Mouse (Mus musculus) MEL (cell line): ENCODE measurements around the gene Qprt. TPM values are rescaled to one million over a fixed set of nuclear protein-coding genes. Genes with fewer than 3 reads are reported as not detected.
A peak's percentile ranks its signal among the peaks of the same experiment; 100 is the strongest.

ENCODE experiments used
- DNase-seq: peaks from one replicate; pipeline ENCODE4 v3.0.0; 2011; ENCODE audit warnings: low read depth, low spot score
- H3K27ac ChIP-seq: 2 replicates; pipeline ENCODE4 v1.5.1; 2012; ENCODE audit warnings: low read depth, mild to moderate bottlenecking, control low read depth, low read length, moderate library complexity; ENCODE audit not compliant: control insufficient read depth
- H3K27me3 ChIP-seq, 2 experiments: fragments of 150-350 bp in 1 of 2; sonication (generic) in 1 of 2; 2 replicates each; pipeline ENCODE4 v1.6.1; 2012; ENCODE audit warnings: low read length in 2 of 2, mild to moderate bottlenecking in 2 of 2, improper control_type of control experiment in 1 of 2, moderate library complexity in 1 of 2; ENCODE audit not compliant: insufficient read depth in 2 of 2, control insufficient read depth in 1 of 2
- H3K36me3 ChIP-seq, 2 experiments: 2 replicates each; pipeline ENCODE4 v1.6.1; 2012 to 2014; ENCODE audit warnings: low read length in 2 of 2, improper control_type of control experiment in 1 of 2, inconsistent platforms in 1 of 2, mild to moderate bottlenecking in 1 of 2; ENCODE audit not compliant: insufficient read depth in 2 of 2, control insufficient read depth in 1 of 2
- H3K4me1 ChIP-seq, 2 experiments: fragments of 150-350 bp in 1 of 2; sonication (generic) in 1 of 2; 2 replicates each; pipeline ENCODE4 v1.6.1; 2012; ENCODE audit warnings: low read length in 2 of 2, improper control_type of control experiment in 1 of 2, mild to moderate bottlenecking in 1 of 2; ENCODE audit not compliant: insufficient read depth in 2 of 2, control insufficient read depth in 1 of 2
- H3K4me3 ChIP-seq, 2 experiments: fragments of 150-350 bp in 1 of 2; sonication (generic) in 1 of 2; 2 replicates each; pipeline ENCODE4 v1.5.1; 2012; ENCODE audit warnings: low read depth in 2 of 2, low read length in 2 of 2, mild to moderate bottlenecking in 2 of 2, moderate library complexity in 2 of 2, control low read depth in 1 of 2, improper control_type of control experiment in 1 of 2; ENCODE audit not compliant: control insufficient read depth in 1 of 2, insufficient read depth in 1 of 2
- H3K79me2 ChIP-seq: 2 replicates; pipeline ENCODE4 v1.6.1; 2012; ENCODE audit warnings: mild to moderate bottlenecking, low read length, moderate library complexity; ENCODE audit not compliant: control insufficient read depth, poor library complexity, insufficient read depth
- H3K9ac ChIP-seq: 2 replicates; pipeline ENCODE4 v1.6.1; 2012; ENCODE audit warnings: low read depth, mild to moderate bottlenecking, control low read depth, low read length, moderate library complexity; ENCODE audit not compliant: control insufficient read depth, poor library complexity, severe bottlenecking
- H3K9me3 ChIP-seq: fragments of 150-350 bp; sonication (generic); replicated peaks from 2 replicates; pipeline ENCODE4 v1.6.1; 2012; ENCODE audit warnings: mild to moderate bottlenecking, low read length, improper control_type of control experiment, moderate library complexity; ENCODE audit not compliant: insufficient read depth
- CTCF ChIP-seq, 3 experiments: IDR thresholded peaks in 2 of 3; conservative IDR thresholded peaks in 1 of 3; 2 replicates each; pipeline ENCODE4 v1.5.1; 2011 to 2012; ENCODE audit warnings: low read length in 3 of 3, low read depth in 2 of 3, mild to moderate bottlenecking in 2 of 3, improper control_type of control experiment in 1 of 3, inconsistent platforms in 1 of 3, mixed read lengths in 1 of 3, moderate library complexity in 1 of 3; ENCODE audit not compliant: control insufficient read depth in 1 of 3, insufficient read depth in 1 of 3, poor library complexity in 1 of 3, severe bottlenecking in 1 of 3
- ETS1 ChIP-seq: IDR thresholded peaks from 2 replicates; pipeline ENCODE4 v1.6.1; 2012; ENCODE audit warnings: low read depth, mild to moderate bottlenecking, inconsistent platforms, low read length, improper control_type of control experiment, moderate library complexity
- HCFC1 ChIP-seq: IDR thresholded peaks from 2 replicates; pipeline ENCODE4 v1.6.1; 2012; ENCODE audit warnings: low read depth, mild to moderate bottlenecking, inconsistent platforms, low read length, improper control_type of control experiment, moderate library complexity
- JUND ChIP-seq: IDR thresholded peaks from 2 replicates; pipeline ENCODE4 v1.6.1; 2011; ENCODE audit warnings: low read depth, mild to moderate bottlenecking, improper control_type of control experiment, low read length
- MAZ ChIP-seq: IDR thresholded peaks from 2 replicates; pipeline ENCODE4 v1.6.1; 2012; ENCODE audit warnings: low read depth, mild to moderate bottlenecking, inconsistent platforms, low read length, improper control_type of control experiment
- MYB ChIP-seq: IDR thresholded peaks from 2 replicates; pipeline ENCODE4 v1.6.1; 2011; ENCODE audit warnings: mild to moderate bottlenecking, low read depth, low read length, improper control_type of control experiment
- MYC ChIP-seq: IDR thresholded peaks from 2 replicates; pipeline ENCODE4 v1.6.1; 2011; ENCODE audit warnings: low read depth, mild to moderate bottlenecking, low read length, improper control_type of control experiment, moderate library complexity
- NELFE ChIP-seq: IDR thresholded peaks from 2 replicates; pipeline ENCODE4 v1.6.1; 2011; ENCODE audit warnings: low read depth, low read length, improper control_type of control experiment
- POLR2A ChIP-seq, 2 experiments: IDR thresholded peaks; 2 replicates each; pipeline ENCODE4 v1.6.1; 2011 to 2012; ENCODE audit warnings: low read length in 2 of 2, mild to moderate bottlenecking in 2 of 2, control low read depth in 1 of 2, improper control_type of control experiment in 1 of 2, low read depth in 1 of 2, moderate library complexity in 1 of 2; ENCODE audit not compliant: control insufficient read depth in 1 of 2, insufficient read depth in 1 of 2, poor library complexity in 1 of 2
- POLR2AphosphoS5 ChIP-seq: IDR thresholded peaks from 2 replicates; pipeline ENCODE4 v1.6.1; 2012; ENCODE audit warnings: low read depth, borderline replicate concordance, mild to moderate bottlenecking, inconsistent platforms, low read length, moderate library complexity, mixed read lengths
- RAD21 ChIP-seq: IDR thresholded peaks from 2 replicates; pipeline ENCODE4 v1.6.1; 2011; ENCODE audit warnings: mild to moderate bottlenecking, low read depth, low read length, improper control_type of control experiment
- SIN3A ChIP-seq: IDR thresholded peaks from 2 replicates; pipeline ENCODE4 v1.6.1; 2012; ENCODE audit warnings: low read length, improper control_type of control experiment, inconsistent platforms
- SMC3 ChIP-seq: IDR thresholded peaks from 2 replicates; pipeline ENCODE4 v1.6.1; 2011; ENCODE audit warnings: low read depth, low read length, improper control_type of control experiment
- TCF12 ChIP-seq: IDR thresholded peaks from 2 replicates; pipeline ENCODE4 v1.6.1; 2014; ENCODE audit warnings: low read depth, mild to moderate bottlenecking, inconsistent platforms, low read length, improper control_type of control experiment, moderate library complexity
- USF1 ChIP-seq: IDR thresholded peaks from 2 replicates; pipeline ENCODE4 v1.6.1; 2014; ENCODE audit warnings: low read depth, mild to moderate bottlenecking, inconsistent platforms, low read length, improper control_type of control experiment, moderate library complexity
- ZC3H11A ChIP-seq: IDR thresholded peaks from 2 replicates; pipeline ENCODE4 v1.6.1; 2012; ENCODE audit warnings: low read depth, mild to moderate bottlenecking, inconsistent platforms, low read length, improper control_type of control experiment
- ZKSCAN1 ChIP-seq: IDR thresholded peaks from 2 replicates; pipeline ENCODE4 v1.6.1; 2012; ENCODE audit warnings: low read depth, mild to moderate bottlenecking, inconsistent platforms, low read length, improper control_type of control experiment, moderate library complexity
- polyA plus RNA-seq, 2 experiments: library from polyadenylated mRNA; stranded (reverse) in 1 of 2; unstranded in 1 of 2; fragments of >175 nt in 1 of 2; fragments of >200 nt in 1 of 2; gene quantifications; 2 replicates each; pipeline versions ENCODE4 v1.2.1 to v1.2.4; 2012; ENCODE audit warnings: low replicate concordance in 2 of 2, low read depth in 1 of 2; ENCODE audit not compliant: insufficient read length in 2 of 2, insufficient read depth in 1 of 2, missing spikeins in 1 of 2
- total RNA-seq: library from RNA; depleted of rRNA; stranded (reverse); fragments of 300-350 nt; gene quantifications from 2 replicates; pipeline ENCODE4 v1.2.3, GENCODE M21; 2012

The Qprt gene
- total and polyA plus RNA-seq, 3 experiments, result 2.7 to 3.7 TPM; not detected in 1

GRCm38 (mm10) chr7:127104560-127105332 lies 17.3 kb downstream of the Qprt start:
- Histone ChIP-seq H3K9me3 (no peaks in the 10 kb centered on the region), H3K9ac (peak overlapping the region; percentile 48), H3K4me1 (peaks cover 4 to 11% of the 10 kb centered on the region in 2 experiments; a peak in 3 of 4 replicates), H3K27me3 (no peaks in the 10 kb centered on the region), H3K79me2 (no peaks in the 10 kb centered on the region), H3K27ac (0 out of 2 replicates have a peak overlapping the region, but pooled peaks have one; percentile 1), H3K4me3 (peak overlapping the region in 1 of 2 experiments; percentile 21; a peak in 1 of 4 replicates), H3K36me3 (peaks cover 0 to 5% of the 10 kb centered on the region in 2 experiments; a peak in 1 of 4 replicates)
- peak; percentile 89 for DNase-seq
- TF ChIP-seq CTCF (IDR thresholded peaks at IDR 0.05 in 2 of 3, conservative IDR thresholded peaks at IDR 0.05 in 1 of 3; ENCODE audit: control insufficient read depth in 1 of 3, insufficient read depth in 1 of 3, low read depth in 2 of 3, low read length in 3 of 3, poor library complexity in 1 of 3, severe bottlenecking in 1 of 3) (peak; percentile 54 to 97 (median 88)), SMC3 (peak; percentile 98), MAZ (peak; percentile 52; the same call in 1 of the 2 replicates), ETS1 (peak; percentile 36; the same call in 1 of the 2 replicates), USF1 (0 out of 2 replicates have a peak, but pooled peaks have one; percentile 23), ZC3H11A (peak; percentile 99), SIN3A (peak; percentile 91), POLR2AphosphoS5 (no peak), JUND (no peak), POLR2A (IDR thresholded peaks at IDR 0.05; ENCODE audit: control insufficient read depth in 1 of 2, insufficient read depth in 1 of 2, low read depth in 1 of 2, low read length in 2 of 2, poor library complexity in 1 of 2) (no peak), NELFE (no peak), MYC (0 out of 2 replicates have a peak, but pooled peaks have one; percentile 47), HCFC1 (peak; percentile 42; the same call in 1 of the 2 replicates), ZKSCAN1 (no peak)

- H3K9ac ChIP-seq, result no peak overlapping the region
- H3K36me3 ChIP-seq, result peaks cover 0 to 5% of the 10 kb centered on the region in 2 experiments; a peak in 1 of 4 replicates
- H3K27ac ChIP-seq, result 0 out of 2 replicates have a peak overlapping the region, but pooled peaks have one; percentile 1
- TF ChIP-seq CTCF (IDR thresholded peaks at IDR 0.05 in 2 of 3, conservative IDR thresholded peaks at IDR 0.05 in 1 of 3; ENCODE audit: control insufficient read depth in 1 of 3, insufficient read depth in 1 of 3, low read depth in 2 of 3, low read length in 3 of 3, poor library complexity in 1 of 3, severe bottlenecking in 1 of 3) (peak in 2 of 3 experiments; percentile 26 to 48; a peak in 2 of 6 replicates), SMC3 (peak; percentile 48), USF1 (no peak), MYB (no peak), TCF12 (no peak), RAD21 (peak; percentile 30)
- H3K4me3 ChIP-seq, result no peak overlapping the region
- H3K27me3 ChIP-seq, result no peaks in the 10 kb centered on the region
- H3K9me3 ChIP-seq, result no peaks in the 10 kb centered on the region
- no peaks in the 10 kb centered on the region for H3K79me2 ChIP-seq
- peaks cover 4 to 11% of the 10 kb centered on the region in 2 experiments; a peak in 3 of 4 replicates for H3K4me1 ChIP-seq
- peak; percentile 59 for DNase-seq
Measured at GRCm38 (mm10) chr7:127103960-127104359, 18.1 kb downstream of the Qprt start.
